Mouse (Mus musculus) embryonic facial prominence, embryonic 10.5 days (tissue): ENCODE measurements at regions not wholly inside any gene's neighbourhood (a gene's known extent, or its start where the extent isn't known, plus 50 kb on each side); places are given as distances from the start of the nearest gene placed in this dataset.

ENCODE experiments used
- DNase-seq: peaks from one replicate; pipeline ENCODE4 v3.0.0-alpha.2; 2017; ENCODE audit warnings: low spot score
- H3K27ac ChIP-seq: fragments of 300-500 bp; sonication (generic); replicated peaks from 2 replicates; pipeline ENCODE4 v1.5.1; 2016; ENCODE audit warnings: mild to moderate bottlenecking
- H3K27me3 ChIP-seq: fragments of 300-500 bp; sonication (generic); replicated peaks from 2 replicates; pipeline ENCODE4 v1.6.1; 2016; ENCODE audit warnings: low read depth, mild to moderate bottlenecking; ENCODE audit not compliant: poor library complexity, severe bottlenecking
- H3K36me3 ChIP-seq: fragments of 300-500 bp; sonication (generic); replicated peaks from 2 replicates; pipeline ENCODE4 v1.6.1; 2016; ENCODE audit warnings: mild to moderate bottlenecking, moderate library complexity
- H3K4me1 ChIP-seq: fragments of 300-500 bp; sonication (generic); 2 replicates; pipeline ENCODE4 v1.6.1; 2016
- H3K4me3 ChIP-seq: fragments of 300-500 bp; sonication (generic); 2 replicates; pipeline ENCODE4 v1.5.1; 2016; ENCODE audit warnings: mild to moderate bottlenecking, moderate library complexity
- H3K9me3 ChIP-seq: fragments of 300-500 bp; sonication (generic); 2 replicates; pipeline ENCODE4 v1.6.1; 2016; ENCODE audit warnings: mild to moderate bottlenecking
- WGBS: fragments of 180-500 bp; shearing (Covaris S2); methylation state at CpG from one replicate; pipeline ENCODE4 v1.1.7; 2016; 5-methylcytosine and 5-hydroxymethylcytosine counted together

DNA sequence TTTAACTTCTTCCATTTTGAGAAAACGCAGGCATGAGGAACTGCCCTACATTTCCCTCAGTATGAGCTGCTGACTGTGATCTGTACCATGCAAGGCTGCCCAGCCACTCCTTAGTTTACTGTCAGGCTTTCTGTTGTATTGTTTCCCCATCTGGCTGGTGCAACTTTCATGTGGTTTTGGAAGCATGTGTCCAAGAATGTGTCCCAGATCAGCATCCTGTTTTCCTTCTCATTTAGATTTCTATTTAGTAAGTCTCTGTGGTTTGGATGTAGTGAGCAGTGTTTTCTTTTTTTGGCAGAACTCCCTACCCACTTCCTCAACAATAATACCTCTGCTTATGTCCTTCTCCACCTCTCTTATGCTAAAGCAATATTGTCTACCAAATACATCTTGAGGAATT, 352.5 kb upstream of the Gm5148 start:
- no peak for DNase-seq
- H3K4me3 ChIP-seq = no peak overlapping the region
- H3K27ac ChIP-seq = no peak overlapping the region
- no peaks in the 10 kb centered on the region for H3K4me1 ChIP-seq
- 84% methylated on average over 1 of the region's 1 CpGs for WGBS
- no peaks in the 10 kb centered on the region for H3K36me3 ChIP-seq
- no peaks in the 10 kb centered on the region for H3K27me3 ChIP-seq
- H3K9me3 ChIP-seq = no peaks in the 10 kb centered on the region

DNA sequence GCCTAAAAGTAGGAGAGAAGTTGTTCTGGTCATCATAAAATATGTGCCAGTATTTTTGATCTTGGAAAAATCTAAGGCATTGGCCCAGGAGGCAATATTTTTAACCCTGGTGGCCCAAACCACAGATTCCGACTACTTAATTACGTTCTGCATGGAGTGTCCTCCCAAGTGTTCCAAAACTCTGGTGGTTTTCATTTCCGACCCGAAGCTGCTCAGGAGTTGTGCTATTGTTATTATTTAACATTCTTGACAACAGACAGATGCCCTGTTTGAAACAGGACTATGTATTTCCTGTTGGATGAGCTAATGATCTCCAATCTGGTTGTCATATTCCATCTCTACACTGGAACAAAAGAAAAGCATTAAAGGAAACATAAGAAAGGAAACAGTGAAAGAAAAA, 349.7 kb upstream of the Gm5148 start:
- DNase-seq = no peak
- no peaks in the 10 kb centered on the region for H3K4me1 ChIP-seq
- no peak overlapping the region for H3K4me3 ChIP-seq
- 86% methylated on average over 4 of the region's 4 CpGs for WGBS
- no peak overlapping the region for H3K27ac ChIP-seq
- H3K36me3 ChIP-seq = no peaks in the 10 kb centered on the region
- no peaks in the 10 kb centered on the region for H3K9me3 ChIP-seq
- no peaks in the 10 kb centered on the region for H3K27me3 ChIP-seq

DNA sequence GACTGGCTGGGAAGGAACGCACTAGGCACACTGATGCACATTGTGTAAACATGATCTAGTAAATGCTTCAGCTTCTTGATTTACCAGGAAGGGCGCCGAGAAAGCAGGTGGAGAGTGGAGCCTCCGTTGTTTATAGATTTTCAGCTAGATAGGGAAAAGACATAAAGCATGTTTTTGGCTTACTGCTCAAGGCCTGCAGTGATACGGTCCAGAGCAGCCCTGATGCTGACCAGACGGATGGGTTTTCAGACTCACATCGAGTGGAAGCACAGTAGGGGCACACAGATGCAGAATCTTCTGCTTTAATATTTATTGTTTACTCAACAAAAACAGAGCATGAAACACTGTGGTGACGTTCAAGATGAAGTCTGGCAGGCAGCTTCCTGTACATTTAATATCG, 331.3 kb upstream of the Gm5148 start:
- 84% methylated on average over 9 of the region's 9 CpGs for WGBS
- H3K27me3 ChIP-seq = no peaks in the 10 kb centered on the region
- no peak overlapping the region for H3K27ac ChIP-seq
- peak; percentile 13 for DNase-seq
- H3K9me3 ChIP-seq = no peaks in the 10 kb centered on the region
- H3K36me3 ChIP-seq = no peaks in the 10 kb centered on the region
- H3K4me1 ChIP-seq = no peaks in the 10 kb centered on the region
- no peak overlapping the region for H3K4me3 ChIP-seq

DNA sequence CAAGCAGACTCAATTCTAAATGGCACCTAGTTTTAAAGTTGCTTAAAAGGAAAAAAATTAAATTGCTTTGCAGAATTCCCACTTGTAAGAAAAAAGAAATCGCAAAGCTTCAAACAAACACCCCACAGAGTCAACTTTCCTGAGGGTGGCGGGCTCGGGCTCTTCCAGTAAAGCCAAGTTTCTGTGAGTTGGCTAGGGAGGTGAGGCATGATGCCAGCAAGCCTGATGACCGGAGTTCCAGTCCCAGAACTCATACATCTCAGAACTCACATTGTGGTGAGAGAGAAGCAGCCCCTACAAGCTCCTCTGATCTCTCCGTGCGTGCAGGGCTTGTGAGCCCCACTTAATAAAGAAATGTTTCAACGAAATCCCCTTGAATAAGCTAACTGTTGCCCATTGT, 328.7 kb upstream of the Gm5148 start:
- H3K36me3 ChIP-seq = no peaks in the 10 kb centered on the region
- DNase-seq = no peak
- H3K4me3 ChIP-seq = no peak overlapping the region
- H3K4me1 ChIP-seq = peaks cover 6% of the 10 kb centered on the region; the same call in 1 of the 2 replicates
- no peaks in the 10 kb centered on the region for H3K9me3 ChIP-seq
- H3K27me3 ChIP-seq = no peaks in the 10 kb centered on the region
- 93% methylated on average over 7 of the region's 7 CpGs for WGBS
- no peak overlapping the region for H3K27ac ChIP-seq

DNA sequence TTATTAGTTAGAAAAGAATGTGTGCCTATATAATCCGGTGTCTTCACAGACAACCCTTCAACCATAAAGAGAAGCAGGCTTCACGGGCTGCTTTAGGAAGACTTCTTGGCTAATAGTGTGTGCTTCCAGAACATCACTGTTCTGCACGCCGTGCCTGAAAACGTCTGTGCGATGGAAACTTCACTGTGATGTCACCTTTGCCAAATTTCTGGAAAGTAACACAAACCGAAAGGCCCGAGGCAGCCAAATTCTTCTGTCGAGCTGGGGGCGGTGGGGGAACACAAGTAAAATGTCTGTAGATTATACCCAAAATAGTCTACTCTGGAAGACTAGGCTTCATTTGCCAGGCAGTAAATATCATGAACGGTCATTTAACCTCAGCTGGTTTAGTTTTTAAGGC, 327.5 kb upstream of the Gm5148 start:
- no peak for DNase-seq
- no peaks in the 10 kb centered on the region for H3K27me3 ChIP-seq
- no peak overlapping the region for H3K4me3 ChIP-seq
- no peaks in the 10 kb centered on the region for H3K9me3 ChIP-seq
- no peaks in the 10 kb centered on the region for H3K36me3 ChIP-seq
- WGBS = 91% methylated on average over 11 of the region's 11 CpGs
- H3K27ac ChIP-seq = no peak overlapping the region
- H3K4me1 ChIP-seq = peaks cover 6% of the 10 kb centered on the region; the same call in 1 of the 2 replicates

DNA sequence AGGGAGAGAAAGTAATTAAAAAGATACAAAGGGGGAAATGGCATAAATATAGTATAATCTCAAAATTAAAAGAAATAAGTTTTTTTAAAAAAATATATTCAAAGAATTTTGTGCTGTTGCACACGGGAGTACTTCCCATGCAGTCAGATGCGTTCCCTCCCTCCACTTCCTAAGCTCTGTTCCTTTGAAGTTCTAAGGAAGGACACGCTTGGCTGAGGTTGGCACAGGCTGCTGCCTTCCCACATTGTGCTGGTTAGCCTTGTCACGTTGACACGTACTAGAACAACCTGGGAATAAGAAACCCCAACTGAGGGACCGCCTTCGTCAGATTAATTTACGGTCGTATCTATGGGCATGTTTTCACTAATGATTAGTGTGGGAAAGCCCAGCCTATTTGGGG, 326.6 kb upstream of the Gm5148 start:
- H3K27ac ChIP-seq = no peak overlapping the region
- H3K4me1 ChIP-seq = peaks cover 6% of the 10 kb centered on the region; the same call in 1 of the 2 replicates
- no peak overlapping the region for H3K4me3 ChIP-seq
- no peaks in the 10 kb centered on the region for H3K36me3 ChIP-seq
- no peaks in the 10 kb centered on the region for H3K9me3 ChIP-seq
- WGBS = 61% methylated on average over 9 of the region's 9 CpGs
- no peak for DNase-seq
- H3K27me3 ChIP-seq = no peaks in the 10 kb centered on the region

DNA sequence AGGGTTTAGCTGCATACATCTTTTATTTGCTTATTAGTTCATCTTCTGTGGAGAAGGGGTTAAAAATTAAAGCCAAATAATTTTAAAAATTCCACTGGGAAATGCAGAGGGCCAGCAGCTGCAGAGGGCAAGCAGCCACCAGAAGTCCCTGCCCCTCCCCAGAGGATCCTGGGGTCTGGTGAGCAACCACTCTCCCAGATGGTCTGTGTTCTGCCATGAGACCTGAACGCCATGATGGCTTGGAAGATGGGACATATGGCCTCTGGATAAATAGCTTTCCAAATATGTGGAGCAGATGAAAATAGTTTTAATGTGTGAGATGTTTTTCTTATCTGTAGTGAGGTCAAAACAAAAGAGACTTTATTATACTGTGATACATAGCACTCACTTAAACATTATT, 326.1 kb upstream of the Gm5148 start:
- no peak overlapping the region for H3K4me3 ChIP-seq
- peaks cover 10% of the 10 kb centered on the region for H3K4me1 ChIP-seq
- no peaks in the 10 kb centered on the region for H3K36me3 ChIP-seq
- H3K27ac ChIP-seq = no peak overlapping the region
- no peak for DNase-seq
- 53% methylated on average over 1 of the region's 1 CpGs for WGBS
- H3K9me3 ChIP-seq = no peaks in the 10 kb centered on the region
- no peaks in the 10 kb centered on the region for H3K27me3 ChIP-seq

DNA sequence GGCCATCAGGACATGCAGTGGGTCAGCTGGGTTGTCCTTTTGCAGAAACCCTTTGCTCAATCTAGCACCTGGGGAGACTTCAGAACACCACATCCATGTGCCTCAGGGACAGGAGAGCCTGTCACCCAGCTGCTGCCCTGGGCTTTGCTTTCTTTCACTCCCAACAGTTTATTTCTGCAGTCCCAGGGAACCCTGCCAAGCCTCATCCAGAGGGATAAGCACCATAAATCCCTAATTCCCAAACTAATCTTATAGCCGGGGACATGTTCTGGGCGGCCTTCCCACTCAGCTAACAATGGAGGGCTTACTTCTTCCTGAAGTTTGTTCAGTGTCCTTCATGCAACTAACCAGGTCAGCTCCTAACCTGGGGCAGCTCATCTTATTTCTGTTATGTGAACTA, 325.0 kb upstream of the Gm5148 start:
- DNase-seq = no peak
- Histone ChIP-seq H3K36me3 (no peaks in the 10 kb centered on the region), H3K27me3 (no peaks in the 10 kb centered on the region), H3K9me3 (no peaks in the 10 kb centered on the region), H3K27ac (no peak overlapping the region), H3K4me1 (peaks cover 19% of the 10 kb centered on the region), H3K4me3 (no peak overlapping the region)
- WGBS = 83% methylated on average over 2 of the region's 2 CpGs

DNA sequence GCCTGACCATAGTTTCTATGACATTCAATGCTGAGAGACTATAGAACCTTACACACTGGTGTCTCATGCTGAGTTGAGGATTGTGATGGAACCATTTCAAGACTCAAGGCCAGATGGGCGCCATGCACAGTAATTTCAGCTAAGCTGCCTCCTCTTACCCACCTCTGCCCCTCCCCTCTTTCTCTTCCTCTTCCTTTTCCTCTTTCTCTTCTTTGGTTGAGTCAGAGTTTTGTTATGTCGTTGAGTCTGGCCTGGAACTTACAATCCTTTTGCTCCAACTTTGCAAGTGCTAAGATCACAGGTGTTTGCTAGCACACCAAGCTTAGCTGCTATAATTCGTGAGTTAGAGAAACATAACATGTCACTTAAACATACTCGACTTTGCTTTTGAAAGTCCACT, 323.2 kb upstream of the Gm5148 start:
- Histone ChIP-seq H3K36me3 (no peaks in the 10 kb centered on the region), H3K27me3 (no peaks in the 10 kb centered on the region), H3K4me3 (no peak overlapping the region), H3K27ac (no peak overlapping the region), H3K9me3 (no peaks in the 10 kb centered on the region), H3K4me1 (peaks cover 25% of the 10 kb centered on the region)
- whole genome bisulfite sequencing = 82% methylated on average over 4 of the region's 4 CpGs
- no peak for DNase-seq

DNA sequence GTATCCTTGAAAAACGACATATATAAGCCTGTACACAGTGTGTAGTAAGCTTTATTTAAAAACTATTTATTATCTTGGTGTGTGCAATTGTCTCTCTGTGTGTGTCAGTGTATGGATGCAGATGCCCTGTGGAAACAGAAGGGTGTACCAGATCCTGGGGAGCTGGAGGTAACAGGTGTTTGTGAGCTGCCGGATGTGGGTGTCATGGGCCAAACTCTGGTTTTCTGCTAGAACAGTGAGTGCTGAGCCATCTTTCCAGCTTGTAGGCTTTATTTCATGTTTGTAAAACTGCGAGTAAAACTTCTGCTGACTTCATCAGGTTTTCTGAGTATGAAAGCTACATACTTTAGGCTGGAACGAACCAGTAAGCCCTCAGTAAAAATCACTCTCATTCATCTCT, 322.3 kb upstream of the Gm5148 start:
- Histone ChIP-seq H3K36me3 (no peaks in the 10 kb centered on the region), H3K4me1 (peaks cover 27% of the 10 kb centered on the region), H3K27ac (no peak overlapping the region), H3K4me3 (no peak overlapping the region), H3K27me3 (no peaks in the 10 kb centered on the region), H3K9me3 (no peaks in the 10 kb centered on the region)
- DNase-seq = no peak
- 81% methylated on average over 4 of the region's 4 CpGs for WGBS

DNA sequence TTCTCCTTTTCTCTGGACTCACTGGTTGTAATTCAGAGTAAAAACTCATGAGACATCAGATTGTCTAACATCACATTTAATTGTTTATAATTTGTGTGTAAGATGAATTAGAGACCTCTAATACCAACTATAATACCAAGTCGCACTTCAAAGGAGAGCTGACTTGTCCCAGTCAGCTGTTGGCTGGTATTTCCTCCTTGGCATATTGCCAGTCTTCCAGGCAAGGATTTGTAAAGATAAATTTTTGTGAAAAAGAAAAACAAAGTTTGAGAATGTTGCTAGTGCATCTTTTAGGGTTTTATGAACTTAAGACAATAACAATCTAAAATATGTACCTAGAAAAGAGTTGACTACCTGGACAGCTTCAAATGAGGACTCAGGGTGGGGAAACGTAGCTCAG, 321.7 kb upstream of the Gm5148 start:
- no peak overlapping the region for H3K27ac ChIP-seq
- peaks cover 27% of the 10 kb centered on the region for H3K4me1 ChIP-seq
- DNase-seq = no peak
- no peak overlapping the region for H3K4me3 ChIP-seq
- no peaks in the 10 kb centered on the region for H3K9me3 ChIP-seq
- no peaks in the 10 kb centered on the region for H3K36me3 ChIP-seq
- no peaks in the 10 kb centered on the region for H3K27me3 ChIP-seq
- 91% methylated on average over 2 of the region's 2 CpGs for WGBS

DNA sequence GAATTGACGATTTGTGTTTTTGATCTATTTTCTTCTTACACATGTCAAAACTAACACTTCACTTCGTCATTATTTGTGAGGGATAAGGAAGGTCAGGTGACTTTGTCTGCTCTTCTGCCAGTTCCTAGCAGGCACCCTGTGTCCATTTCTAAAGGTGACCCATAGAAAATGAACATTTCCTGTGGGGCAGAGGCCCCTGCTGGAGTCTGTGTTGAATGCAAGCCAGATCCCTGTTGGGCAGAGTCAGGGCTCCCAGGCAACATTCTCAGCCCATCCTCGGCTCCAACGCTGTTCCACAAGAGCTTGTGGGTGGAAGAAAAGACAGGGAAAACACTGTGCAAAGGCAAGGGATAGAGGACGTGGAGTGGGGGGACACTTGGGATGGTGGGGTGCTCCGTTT, 321.2 kb upstream of the Gm5148 start:
- Histone ChIP-seq H3K36me3 (no peaks in the 10 kb centered on the region), H3K4me1 (peaks cover 27% of the 10 kb centered on the region), H3K27ac (no peak overlapping the region), H3K27me3 (no peaks in the 10 kb centered on the region), H3K9me3 (no peaks in the 10 kb centered on the region), H3K4me3 (no peak overlapping the region)
- peak; percentile 30 for DNase-seq
- WGBS = 64% methylated on average over 6 of the region's 6 CpGs

DNA sequence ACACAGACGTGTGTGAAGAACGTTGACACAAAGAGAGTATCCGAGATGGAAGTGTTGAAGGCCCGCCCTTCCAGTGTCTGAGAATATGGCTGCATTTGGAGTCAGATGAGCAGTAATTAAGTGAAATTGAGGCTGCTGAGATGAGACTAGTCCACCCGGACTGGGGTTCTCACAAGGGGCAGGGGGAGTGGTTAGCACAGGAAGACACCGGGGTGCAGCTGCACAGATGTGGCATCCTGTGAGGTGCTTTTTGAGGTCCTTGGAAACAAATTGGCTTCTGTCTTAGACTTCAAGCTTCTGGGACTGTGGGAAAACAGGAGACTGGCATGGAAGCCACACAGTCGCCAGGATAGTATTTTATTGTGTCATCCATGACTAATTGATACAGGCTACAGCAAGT, 320.0 kb upstream of the Gm5148 start:
- no peak for DNase-seq
- H3K4me3 ChIP-seq = no peak overlapping the region
- no peaks in the 10 kb centered on the region for H3K27me3 ChIP-seq
- H3K4me1 ChIP-seq = peaks cover 22% of the 10 kb centered on the region
- no peak overlapping the region for H3K27ac ChIP-seq
- H3K9me3 ChIP-seq = no peaks in the 10 kb centered on the region
- H3K36me3 ChIP-seq = no peaks in the 10 kb centered on the region
- WGBS = 72% methylated on average over 7 of the region's 7 CpGs

DNA sequence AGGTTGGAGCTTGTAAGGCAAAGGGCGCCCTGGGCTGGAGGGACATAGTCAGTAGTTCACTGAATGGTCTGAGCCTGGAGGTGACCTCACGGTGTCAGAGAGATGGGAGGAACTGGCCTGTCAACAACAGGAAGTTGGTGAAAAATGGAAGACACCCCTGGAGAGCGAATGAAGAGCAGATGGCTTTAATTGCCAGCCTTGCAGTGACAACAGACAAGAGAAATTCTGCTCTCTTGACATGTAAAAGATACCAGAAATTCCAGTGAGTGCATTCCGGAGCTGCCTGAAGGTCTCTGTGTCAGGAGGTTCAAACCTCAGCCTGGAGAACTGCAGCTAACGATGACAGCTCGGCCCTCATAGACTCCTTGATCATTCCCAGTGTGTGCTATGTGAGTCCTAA, 318.3 kb upstream of the Gm5148 start:
- 41% methylated on average over 6 of the region's 6 CpGs for WGBS
- H3K27me3 ChIP-seq = no peaks in the 10 kb centered on the region
- H3K4me3 ChIP-seq = no peak overlapping the region
- no peaks in the 10 kb centered on the region for H3K9me3 ChIP-seq
- peaks cover 22% of the 10 kb centered on the region for H3K4me1 ChIP-seq
- peak; percentile 16 for DNase-seq
- H3K36me3 ChIP-seq = no peaks in the 10 kb centered on the region
- H3K27ac ChIP-seq = no peak overlapping the region
